Mouse (Mus musculus) bone marrow, adult 2 months (tissue): Measurements from ENCODE around the gene Spdef.

Experiments
- CTCF ChIP-seq: fragments of 200-500 bp; IDR thresholded peaks from 2 replicates; pipeline ENCODE4 v1.5.1; 2011; ENCODE audit warnings: low read length, control low read depth; ENCODE audit not compliant: control insufficient read depth, insufficient read depth
- POLR2A ChIP-seq: fragments of 200-500 bp; IDR thresholded peaks from 2 replicates; pipeline ENCODE4 v1.6.1; 2011; ENCODE audit warnings: low read depth, mild to moderate bottlenecking, control low read depth, low read length, borderline replicate concordance; ENCODE audit not compliant: control insufficient read depth

GRCm38 (mm10) chr17:27768817-27769542, 40.2 kb upstream of the Spdef start:
- TF ChIP-seq CTCF, result peak; percentile 92
- TF ChIP-seq POLR2A, result no peak
